Mouse (Mus musculus): ENCODE results near the gene Slc25a36.

Slc25a36 gene

DNA sequence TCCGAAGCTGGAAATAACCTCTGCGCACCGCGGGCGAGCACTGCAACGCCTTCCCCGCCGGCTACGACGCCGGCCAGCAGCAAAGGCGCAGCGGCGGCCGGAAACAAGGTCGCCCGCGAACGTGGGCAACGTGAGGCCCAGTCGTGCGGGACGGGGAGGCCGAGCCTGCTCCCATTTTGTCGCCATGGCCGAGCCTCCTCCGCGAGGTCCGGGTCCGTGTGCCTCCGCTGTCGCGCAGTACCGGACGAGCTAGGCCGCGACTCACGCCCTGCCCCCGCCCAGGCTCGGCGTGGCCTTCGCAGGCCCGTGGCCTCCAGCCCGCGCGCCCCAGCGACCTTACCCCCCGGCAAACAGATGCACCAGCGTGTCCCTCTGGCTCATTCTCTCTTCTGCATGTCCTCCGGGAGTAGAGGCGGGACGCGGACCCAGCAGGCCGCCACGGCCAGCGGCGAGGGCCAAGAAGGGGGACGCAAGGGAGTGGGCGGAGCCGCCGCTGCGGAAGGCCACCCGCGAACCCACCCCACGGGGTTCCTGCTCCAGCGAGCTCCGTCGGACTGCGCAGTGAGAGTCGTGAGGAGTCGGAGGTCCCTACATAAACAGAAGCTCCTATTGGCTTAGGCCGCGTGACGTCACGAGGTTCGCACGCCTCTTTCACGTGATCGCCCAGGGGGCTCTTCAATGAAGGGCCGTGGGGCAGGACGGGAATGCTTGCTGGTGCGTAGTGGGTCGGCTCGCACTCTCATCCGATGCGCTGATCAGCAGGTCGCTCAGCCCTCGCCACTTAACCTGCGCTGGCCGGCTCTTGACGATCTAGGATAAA lies at the start of gene Slc25a36:
Gene Slc25a36, minus strand, starts transcription at position 587 of the 820 bp plus-strand sequence.
- peak; percentile 99 for DNase-seq (ENCODE audit: low read depth, low spot score)

DNA sequence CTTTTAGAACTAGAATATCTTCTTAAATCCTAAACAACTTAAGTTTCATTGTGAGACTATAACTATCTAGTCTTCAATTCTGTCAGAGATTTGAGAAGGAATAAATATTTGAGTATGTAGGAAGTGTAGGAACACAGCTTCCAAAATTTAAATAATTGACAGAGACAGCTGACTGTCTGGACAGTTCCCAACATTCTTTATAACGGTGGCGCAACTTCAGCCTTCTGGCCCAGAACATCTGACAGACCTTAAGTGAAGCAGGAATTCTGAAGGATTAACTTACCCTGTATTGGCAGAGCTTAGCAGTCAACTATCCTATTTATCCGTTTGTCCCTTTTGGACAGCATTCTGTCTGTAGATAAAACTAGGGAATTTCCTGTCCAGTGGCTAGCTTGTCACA lies 47.5 kb upstream of the Slc25a36 start:
- no peak for DNase-seq (ENCODE audit: low read depth, low spot score)

DNA sequence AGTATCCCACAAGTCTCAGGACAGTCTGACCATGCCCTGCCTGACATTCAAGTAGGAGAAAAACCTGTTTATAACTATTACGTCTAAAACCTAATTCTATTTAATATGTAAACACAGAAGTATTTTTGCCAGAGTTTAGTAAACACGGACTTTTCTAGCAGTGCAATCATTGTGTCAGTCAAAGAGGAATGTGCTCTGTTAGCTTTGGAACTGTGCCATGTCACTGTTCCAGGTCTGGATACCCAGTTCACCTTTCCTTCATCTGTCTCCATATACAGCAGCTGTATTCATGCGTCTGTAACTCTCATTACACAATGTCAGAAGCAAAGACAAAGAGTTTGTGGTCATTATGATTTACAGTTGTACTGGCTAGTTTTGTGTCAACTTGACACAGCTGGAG lies 45.0 kb upstream of the Slc25a36 start:
- DNase-seq (ENCODE audit: low read depth, low spot score) = no peak

DNA sequence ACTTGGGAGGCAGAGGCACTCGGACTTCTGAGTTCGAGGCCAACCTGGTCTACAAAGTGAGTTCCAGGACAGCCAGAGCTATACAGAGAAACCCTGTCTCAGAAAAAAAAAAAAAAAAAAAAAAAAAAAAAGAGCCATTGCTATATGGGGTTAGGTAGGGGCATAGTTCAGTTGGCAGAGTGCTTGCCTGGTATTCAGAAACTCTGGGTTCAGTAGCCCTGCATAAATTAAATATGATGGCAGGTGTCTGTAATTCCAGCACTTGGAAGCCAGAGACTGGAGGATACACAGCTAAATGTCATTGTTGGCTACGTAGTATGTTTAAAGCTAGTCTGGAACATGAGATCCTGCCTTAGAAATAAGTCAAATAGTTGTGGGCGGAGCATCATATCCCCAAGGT lies 44.0 kb upstream of the Slc25a36 start:
- no peak for DNase-seq (ENCODE audit: low read depth, low spot score)

DNA sequence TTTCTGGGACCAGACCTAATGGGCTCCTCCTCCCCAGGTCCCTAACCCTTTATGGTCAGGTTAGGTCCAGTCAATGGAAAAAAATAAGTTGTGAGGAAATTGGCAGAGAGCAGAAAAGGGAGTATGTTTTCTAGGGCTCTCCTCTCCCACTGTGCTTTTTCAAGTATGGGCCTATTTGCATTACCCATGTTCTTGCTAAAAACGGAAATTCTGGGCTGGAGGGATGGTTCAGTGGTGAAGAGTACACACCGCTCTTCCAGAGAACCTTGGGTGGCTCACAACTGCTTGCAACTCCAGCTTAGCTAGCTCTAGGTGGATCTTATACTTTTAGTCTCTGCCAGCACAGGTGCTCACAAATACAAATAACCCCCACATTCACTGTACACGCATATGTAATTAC lies 42.0 kb upstream of the Slc25a36 start:
- DNase-seq (ENCODE audit: low read depth, low spot score) = no peak

DNA sequence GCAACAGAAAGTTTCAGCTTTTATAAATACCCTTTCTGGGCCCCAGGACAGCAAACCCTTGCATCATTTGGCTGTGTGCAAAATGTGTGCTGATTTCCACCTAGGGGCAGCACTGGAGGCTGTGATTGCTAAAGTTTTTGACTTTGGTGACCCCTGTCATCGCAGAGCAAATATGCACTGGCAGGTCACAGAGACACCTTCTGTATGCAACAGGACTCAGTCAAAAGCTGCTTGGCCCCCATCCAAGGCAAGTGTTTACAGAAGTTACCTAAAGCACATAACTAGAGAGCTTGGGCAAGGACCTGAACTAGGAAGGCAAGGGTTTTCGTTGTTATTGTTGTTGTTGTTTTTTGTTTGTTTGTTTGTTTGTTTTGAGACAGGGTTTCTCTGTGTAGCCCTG lies 36.3 kb upstream of the Slc25a36 start:
- DNase-seq (ENCODE audit: low read depth, low spot score) = no peak

- no peak for DNase-seq (ENCODE audit: low read depth, low spot score)
Measured at GRCm38 (mm10) chr9:97145351-97145750, 34.4 kb upstream of the Slc25a36 start.

GRCm38 (mm10) chr9:97143416-97143815 lies 32.5 kb upstream of the Slc25a36 start:
- DNase-seq (ENCODE audit: low read depth, low spot score) = no peak

DNA sequence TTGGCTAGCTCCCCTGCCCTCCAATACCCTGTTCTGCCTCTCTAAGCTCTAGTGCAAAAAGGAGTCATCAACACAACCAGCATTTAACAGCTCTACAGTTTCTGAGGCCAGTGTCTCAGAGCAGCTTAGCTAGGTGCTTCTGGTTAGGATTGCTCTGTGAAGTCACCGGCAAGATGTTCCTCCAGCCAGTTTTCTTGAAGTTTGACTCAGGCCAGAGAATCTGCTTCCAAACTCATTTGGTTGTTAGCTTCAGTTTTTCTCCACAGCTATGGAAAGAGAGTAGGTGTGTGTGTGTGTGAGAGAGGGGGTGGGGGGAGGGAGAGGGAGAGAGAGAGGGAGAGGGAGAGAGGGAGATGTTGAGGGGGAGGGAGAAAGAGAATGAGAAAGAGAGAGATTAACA lies 31.6 kb upstream of the Slc25a36 start:
- no peak for DNase-seq (ENCODE audit: low read depth, low spot score)

DNA sequence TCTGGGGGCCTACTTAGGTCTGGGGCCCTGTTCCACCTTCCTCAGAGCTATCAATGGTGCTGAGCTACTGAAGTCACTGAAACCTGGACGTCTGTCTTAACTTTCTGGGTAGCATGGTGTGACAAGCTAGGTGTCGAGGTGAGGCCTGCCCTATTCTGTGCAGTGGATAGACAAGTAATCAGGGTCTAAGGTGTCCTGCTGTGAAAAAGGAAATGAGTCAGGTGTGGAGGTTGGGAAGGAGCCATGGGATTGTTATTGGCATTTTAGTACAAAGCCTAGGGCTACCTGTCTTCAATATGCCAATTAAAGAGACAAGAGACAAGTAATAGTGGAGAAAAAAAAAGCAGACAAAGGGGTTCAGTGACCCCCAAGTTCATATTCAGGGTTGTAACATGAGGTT lies 30.8 kb upstream of the Slc25a36 start:
- peak; percentile 59 for DNase-seq (ENCODE audit: low read depth, low spot score)

DNA sequence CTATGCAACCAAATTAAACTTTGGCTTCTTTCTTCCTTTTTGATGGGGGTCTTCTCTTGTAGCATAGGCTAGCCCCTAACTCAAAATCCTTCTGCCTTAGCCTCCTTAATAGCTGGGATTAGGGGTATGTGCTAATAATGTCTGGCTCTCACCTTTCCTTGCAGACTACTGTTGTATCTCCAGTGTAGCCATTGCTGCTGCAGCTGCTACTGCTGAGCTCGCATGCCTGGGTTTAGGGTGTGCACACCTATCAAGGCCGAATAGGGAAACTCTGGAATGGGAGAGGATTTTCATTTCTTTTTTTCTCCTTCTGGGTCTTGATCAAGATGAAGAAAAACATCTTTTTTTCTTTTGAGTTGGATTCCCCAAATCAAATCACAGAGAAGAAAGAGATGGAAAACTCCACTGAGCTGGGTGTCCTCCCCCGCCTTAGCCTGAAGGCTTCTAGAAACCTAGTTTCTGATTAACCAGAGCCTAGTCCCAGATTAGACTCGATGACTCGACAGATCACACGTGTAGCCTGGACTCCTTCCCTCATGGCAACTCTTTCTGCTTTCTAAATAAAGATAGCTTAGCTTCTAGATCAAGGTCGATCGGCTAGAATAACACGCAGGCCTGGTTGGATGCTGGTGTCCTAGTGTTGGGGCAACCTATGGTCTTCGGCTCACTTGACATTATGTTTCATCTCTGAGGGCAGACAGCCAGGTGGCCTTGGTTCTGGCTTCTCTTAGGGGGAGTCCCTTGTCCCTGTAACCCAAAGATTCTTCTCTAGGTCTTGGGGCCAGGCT lies 29.4 kb upstream of the Slc25a36 start:
- DNase-seq (ENCODE audit: low read depth, low spot score) = no peak

DNA sequence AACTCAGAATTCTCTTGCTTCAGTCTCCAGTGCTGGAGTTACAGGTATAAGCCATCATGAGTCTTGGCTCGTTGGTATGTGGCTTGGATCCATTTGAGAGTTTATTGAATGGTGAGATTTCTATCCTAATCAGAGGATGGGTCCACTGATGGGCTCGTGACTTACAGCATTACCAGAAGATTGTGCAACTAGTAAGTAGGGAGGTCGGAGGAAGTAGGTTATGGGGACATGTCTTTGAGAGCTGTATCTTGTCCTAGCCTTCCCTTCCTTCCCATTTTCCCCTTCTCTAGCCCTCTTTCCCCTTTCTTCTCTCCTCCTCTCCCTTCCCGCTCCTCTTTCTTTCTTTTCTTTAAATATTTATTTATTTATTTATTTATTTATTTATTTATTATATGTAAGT lies 26.7 kb upstream of the Slc25a36 start:
- no peak for DNase-seq (ENCODE audit: low read depth, low spot score)

DNA sequence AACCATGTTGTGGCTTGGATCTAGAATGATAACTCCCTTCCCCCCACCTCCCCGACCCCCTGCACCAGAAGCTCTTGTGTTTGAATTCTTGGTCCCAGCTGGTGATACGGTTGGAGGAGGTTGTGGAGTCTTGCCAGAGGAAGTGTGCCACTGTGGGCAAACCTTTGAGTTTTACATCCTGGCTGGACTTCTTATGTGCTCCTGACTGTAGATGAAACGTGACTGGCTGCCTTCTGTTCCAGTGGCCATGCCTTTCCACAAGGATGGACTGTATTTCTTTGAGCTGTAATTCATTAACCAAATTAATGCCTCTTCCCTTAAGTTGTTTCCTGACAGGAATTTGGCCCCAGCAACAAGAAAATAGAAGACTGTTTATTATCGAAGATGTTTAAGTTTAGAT lies 26.2 kb upstream of the Slc25a36 start:
- no peak for DNase-seq (ENCODE audit: low read depth, low spot score)

DNA sequence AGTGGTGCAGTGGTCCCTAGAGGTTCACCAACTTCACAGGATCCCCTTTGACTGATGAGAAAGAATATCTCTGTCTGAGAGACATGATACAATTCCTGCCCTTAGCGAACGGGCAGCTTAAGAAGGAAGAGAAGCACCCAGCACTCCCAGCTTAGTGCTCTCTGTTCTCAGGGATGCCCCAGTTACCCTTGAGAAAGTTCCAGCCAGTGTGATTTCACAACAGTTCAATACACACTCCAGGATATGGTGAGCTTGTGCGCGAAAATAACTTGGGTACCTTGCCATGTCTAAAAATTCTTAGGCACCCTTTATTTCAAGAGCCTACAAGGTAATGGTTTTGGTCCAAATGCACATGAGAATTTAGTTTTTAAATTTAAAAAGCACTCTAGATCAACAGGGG lies 24.9 kb upstream of the Slc25a36 start:
- no peak for DNase-seq (ENCODE audit: low read depth, low spot score)

GRCm38 (mm10) chr9:97133178-97133577 lies 22.2 kb upstream of the Slc25a36 start:
- peak; percentile 87 for DNase-seq (ENCODE audit: low read depth, low spot score)

DNA sequence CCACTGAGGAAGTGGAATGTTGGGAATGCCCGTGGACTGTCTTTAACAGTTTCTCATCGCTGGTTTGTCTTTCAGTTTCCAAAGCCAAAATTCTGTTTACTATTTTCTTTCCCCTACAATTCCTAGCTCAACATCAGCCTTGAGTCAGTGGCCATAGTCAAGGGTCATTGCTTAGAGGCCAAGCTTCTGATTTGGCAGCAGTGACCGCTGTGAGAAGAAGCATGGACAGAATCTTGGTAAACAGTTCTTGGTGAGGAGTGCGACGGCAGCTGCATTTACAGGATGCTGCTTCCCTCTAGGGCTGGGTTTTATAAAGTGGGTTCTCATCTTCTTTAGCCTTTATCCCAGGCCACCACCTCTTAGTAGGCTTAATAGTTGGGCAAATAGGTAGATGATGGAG lies 19.0 kb upstream of the Slc25a36 start:
- DNase-seq (ENCODE audit: low read depth, low spot score) = no peak

DNA sequence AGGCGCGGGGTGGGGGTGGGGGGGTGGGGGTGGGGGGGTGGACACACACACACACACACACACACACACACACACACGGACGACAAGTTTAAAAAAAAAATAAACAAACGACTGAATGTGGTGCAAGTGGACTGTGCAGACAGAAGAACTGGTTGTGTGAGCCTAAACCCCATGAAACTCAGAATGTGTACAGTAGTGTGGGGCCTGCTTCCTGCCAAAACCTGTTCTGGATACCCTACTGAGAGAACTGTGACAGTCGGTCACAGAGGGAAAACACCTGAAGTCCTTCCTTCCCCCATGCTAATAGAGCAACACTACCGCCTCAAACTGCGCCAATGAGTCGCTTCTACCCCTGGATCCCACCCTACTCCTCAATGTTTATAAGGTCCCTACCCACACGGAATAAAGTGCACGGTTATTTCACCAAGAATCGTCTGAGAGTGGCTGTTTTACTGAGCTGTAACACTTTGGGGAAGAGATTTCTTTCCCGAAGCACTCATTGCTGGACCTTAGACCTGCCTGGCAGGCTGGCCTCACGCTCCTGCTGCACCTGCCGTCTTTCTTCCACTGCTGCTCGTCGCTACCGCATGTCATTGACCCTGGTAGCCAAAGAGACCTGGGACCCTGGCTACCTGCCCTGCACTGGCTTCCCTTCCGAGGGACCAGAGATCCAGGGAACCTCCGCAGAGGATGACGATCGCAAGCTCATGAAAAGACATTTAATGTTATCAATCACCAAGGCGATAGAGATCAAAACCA lies 13.2 kb upstream of the Slc25a36 start:
- peak; percentile 50 for DNase-seq (ENCODE audit: low read depth, low spot score)

- DNase-seq (ENCODE audit: low read depth, low spot score) = no peak
Measured at GRCm38 (mm10) chr9:97121432-97121831, 10.5 kb upstream of the Slc25a36 start.

GRCm38 (mm10) chr9:97114271-97114670 lies 3.3 kb upstream of the Slc25a36 start:
- peak; percentile 99 for DNase-seq (ENCODE audit: low read depth, low spot score)

DNA sequence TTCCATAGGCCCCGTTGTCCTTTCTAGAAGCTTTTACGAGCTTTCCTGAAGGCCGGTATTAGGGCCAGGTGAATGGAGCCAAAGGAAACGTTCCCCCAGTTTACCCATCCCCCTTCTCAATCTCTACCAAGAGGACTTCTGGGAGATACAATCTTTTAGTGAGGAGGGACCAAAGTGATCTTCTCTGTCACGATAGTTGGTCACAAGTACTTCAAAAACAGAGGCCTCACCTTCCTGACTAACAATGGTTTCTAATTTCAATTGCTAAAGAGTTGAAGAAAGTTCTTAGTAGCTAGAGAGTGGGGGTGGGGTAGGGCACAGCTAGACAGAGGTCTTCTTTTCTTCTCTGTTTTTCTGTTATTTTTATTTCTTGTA lies 2.6 kb upstream of the Slc25a36 start:
- DNase-seq (ENCODE audit: low read depth, low spot score) = peak; percentile 97

GRCm38 (mm10) chr9:97112797-97113554 lies 2.0 kb upstream of the Slc25a36 start:
- DNase-seq (ENCODE audit: low read depth, low spot score) = peak; percentile 72

DNA sequence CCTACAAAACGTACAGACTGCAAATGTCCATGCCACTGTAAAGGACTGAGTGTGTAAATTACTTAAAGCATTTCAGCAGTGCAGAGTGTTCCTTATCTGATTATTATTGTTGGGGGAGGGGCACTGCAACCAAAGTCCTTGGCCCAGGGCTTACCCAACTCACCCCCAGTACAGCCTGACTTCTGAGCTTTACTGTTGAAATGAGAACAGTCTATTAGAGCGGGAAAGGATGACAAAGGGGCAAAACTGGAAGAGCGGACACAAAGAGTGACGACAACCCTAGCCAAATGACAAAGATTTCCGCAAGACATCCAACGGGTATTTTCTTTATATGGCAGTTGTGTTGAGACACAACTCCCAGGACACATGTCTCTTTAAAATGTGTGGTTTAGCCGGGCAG lies 1.3 kb upstream of the Slc25a36 start:
- DNase-seq (ENCODE audit: low read depth, low spot score) = peak; percentile 51
